Mouse (Mus musculus) heart, adult 11 months (tissue): Measurements from ENCODE around the gene Foxo3.
A peak's percentile ranks its signal among the peaks of the same experiment; 100 is the strongest.

Experiments
- DNase-seq: peaks from one replicate; pipeline ENCODE4 v3.0.0; 2022

The Foxo3 gene

DNA sequence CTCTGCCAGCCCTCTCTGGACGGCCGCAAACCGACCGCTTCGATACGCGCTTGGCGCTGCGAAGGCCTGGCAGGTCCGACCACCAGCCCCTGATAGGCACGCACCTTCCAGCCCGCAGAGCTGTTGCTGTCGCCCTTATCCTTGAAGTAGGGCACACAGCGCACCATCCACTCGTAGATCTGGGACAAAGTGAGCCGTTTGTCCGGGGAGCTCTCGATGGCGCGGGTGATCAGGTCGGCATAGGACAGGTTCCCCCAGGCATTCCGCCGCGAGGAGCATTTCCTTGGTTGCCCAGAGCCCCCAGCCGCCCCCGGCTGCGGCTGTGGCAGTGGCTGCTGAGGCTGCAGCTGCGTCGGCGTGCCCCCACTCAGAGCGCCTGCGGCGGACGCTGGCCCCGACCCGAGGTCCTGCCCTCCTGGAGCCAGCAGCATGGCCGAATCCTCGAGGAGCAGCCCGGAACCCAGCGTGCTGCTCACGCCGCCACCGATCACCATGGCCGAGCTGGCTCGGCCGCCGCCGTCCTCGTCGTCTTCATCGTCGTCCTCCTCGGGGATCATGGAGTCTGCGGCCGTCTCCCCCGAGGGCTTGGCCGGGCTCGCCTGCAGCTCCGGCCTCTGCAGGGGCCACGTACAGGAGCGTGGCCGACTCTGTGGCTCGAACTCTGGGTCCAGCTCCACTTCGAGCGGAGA, 1.7 kb downstream of the Foxo3 start:
- peak; percentile 93 for DNase-seq

DNA sequence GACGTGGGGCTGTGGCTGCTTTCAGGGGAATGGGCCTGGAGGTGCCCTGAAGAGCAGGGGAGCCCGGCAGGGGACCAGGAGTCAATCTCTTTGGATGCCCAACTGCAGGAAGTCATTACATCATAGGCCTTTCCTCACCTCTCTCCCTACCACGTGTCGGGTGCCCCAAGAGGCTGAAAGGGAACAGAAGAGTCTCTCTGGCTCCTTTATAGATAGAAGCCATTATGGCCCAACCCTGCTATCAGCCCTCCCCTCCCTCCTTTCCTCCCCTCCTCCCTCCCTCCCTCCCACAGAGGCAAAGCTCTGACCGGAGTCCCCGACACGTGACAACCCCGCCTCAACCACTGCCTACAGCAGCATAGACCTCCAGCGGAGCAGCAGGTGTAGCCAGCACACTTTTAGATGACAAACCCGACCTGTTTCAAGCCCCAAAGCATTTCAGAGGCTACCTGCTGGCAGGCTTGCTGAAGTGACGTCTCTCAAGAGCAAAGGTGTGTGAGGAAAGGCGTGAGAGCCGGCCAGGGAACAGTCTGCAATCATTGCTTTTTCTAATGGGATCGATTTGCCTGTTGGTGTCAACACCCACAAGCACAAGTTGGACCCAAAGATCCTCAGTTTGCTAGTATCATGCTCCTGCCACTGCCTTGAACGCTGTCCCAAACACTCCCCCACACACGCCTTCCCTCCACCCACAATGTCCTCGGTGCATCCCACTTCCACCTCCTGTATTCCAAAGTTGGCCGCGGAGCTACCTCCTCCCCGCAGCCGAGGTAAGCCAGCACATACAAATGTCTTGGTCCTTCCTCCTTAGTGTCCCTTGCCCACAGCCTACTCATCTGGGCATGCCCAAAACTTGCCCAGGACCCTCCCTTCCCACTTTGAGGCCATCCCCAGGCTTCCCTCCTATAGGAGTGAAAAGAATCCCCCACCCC, 2.5 kb downstream of the Foxo3 start:
- DNase-seq, result peak; percentile 97

DNA sequence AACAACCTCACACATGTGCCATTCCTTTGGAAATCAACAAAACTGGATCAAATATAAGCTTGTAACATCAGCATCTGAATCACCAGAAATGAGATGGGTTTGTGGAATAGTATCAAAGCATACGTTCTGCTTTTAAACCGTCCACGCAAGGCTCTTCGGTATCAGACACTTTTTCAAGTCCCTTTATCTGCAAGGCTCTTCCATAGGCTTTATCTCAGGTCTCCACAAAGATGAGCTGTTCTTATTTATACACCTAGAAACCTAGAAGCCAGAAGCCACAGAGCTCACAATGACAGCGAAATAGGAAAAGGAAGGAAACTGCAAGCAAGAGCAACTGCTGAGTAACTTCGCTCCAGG, 3.2 kb downstream of the Foxo3 start:
- no peak for DNase-seq

GRCm38 (mm10) chr10:42271454-42272230, 4.9 kb downstream of the Foxo3 start:
- DNase-seq, result no peak

GRCm38 (mm10) chr10:42270277-42271083, 6.1 kb downstream of the Foxo3 start:
- peak; percentile 96 for DNase-seq

GRCm38 (mm10) chr10:42269281-42270025, 7.1 kb downstream of the Foxo3 start:
- peak; percentile 94 for DNase-seq

DNA sequence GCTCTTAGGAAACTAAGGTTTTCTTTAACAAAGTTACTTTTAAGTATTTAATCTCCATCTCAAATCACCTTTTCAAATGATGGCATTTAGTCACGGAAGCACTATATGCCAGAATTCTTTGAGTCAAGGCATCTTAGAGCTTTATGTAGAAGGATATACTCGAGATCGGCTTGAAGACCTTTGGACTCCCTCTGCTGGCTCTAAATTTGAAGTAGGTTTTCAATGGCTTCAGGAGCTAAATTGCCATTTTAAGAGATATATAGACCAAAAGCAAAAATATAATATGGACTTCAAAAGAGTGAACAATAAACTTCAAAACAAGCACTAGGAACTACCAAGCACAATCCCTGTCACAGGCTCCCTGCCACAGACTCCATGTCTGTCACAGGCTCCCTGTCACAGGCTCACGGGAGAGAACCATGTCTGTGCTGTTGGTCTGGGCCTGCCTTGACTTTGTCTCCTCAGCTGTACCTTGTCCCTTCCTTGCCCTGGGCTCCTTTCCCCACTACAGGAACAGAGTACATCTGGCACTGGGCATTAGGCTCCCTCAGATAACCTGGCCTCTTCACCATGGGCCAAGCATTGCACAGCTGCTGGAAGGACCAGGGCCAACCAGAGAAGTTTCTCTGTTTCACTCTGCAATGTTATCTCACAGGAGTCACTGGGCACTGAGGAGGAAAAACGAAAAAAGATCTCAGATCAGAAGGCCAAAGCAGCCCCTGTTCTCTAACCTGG, 8.6 kb downstream of the Foxo3 start:
- DNase-seq, result peak; percentile 91

DNA sequence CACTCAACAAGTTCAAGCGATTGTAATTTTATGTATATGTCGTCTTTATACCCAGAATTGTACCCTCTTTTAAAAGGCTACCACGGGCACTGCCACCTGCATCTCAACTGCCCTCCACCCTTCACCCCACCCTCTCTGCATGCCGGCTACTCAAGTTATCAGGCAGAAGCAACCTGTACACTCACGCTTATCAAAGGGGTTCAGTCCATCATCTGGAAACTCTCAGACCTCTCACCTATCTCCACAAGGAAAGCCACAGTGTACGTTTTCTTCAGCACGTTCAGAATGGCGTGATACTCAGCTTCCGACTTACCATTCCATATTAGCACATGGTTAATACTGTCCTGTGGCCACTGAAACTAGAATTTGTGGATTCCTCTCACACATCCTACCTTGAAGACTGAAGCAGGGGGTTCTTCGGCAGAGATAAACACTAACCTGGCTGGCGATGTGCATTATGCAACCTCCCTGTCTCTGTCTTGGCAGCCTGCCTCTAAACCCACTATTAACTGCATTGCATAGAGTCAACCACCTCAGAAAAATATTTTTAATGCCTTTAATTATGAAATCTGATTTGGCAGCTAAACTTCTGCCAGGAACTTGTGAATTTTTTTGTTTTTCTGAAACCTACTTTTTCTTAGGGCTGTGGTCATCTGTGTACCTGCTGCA, 11.4 kb downstream of the Foxo3 start:
- no peak for DNase-seq

DNA sequence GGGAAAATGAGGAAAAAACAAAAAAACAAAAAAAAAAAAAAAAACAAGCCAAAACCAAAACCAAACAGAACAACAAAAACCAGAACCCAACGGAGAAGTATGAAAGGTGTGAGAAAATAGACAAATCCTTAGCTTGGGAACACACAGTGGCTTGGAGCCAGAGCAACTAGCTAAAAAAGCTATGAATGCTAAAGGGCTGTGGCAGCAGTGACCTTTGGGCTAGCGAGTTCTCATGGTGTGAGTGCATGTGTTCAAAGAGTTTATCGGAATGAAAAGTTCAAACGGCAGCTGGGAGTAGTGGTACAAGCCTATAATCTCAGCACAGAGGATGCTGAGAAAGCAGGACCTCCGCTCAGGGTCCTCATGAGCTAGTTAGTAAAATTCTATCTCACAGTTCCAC, 12.4 kb downstream of the Foxo3 start:
- no peak for DNase-seq

DNA sequence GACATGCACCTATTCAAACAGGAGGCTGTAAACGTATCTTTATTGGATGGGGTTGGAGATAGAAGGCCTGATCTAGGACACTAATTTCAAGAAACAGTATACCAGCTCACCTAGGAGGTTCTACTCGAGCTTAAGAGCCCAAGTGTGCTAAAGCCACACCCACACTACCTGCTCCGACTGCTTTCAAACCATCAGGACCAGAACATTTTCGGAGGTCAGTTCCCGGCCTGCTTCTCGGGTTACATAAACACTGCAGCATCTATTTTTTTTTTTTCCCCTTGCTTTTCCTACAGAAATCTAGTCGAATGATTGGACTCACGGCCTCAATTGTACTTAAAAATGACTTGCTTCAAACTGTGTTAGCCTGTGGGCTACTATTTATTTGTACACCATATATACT, 12.9 kb downstream of the Foxo3 start:
- no peak for DNase-seq

GRCm38 (mm10) chr10:42262061-42262460, 14.5 kb downstream of the Foxo3 start:
- DNase-seq, result no peak

- DNase-seq, result no peak
These were observed 15.5 kb downstream of the Foxo3 start for GRCm38 (mm10) chr10:42261103-42261502.

DNA sequence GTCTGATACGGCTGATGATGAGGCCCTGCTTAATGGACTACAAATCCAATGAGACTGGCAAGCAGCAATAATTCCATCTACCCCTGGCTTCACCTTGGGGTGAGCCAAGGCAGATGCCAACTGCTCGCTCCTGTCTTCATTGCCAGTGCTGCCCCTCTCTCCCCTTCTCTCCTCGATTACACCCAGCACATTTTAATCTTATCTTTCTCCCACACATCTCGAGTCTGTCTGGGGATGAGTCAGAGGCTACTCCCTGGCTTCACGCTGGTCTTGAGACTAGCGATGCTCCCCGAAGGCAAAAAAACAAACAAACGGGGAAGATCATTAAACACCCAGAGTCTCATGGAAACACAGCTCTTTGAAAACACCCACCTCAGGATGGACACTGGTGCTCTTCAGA, 16.0 kb downstream of the Foxo3 start:
- DNase-seq, result no peak

DNA sequence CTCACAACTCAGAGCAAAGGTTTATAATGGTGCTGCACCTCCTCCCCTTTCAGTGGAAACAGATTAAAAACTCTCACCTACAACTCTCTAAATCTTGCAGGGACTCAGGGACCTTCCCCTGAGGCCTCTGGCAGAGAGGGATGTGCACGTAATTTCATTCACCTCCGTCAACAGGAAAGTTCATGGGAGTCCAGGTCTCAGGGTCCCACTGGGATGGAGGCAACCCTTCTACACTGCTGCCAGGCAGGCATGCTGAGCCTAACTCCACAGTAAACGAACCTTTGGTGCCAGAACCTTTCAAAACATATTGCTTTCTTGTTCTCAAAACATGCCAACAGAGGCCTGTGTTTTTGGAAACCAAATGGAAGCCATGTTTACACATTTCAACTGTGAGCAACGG, 17.0 kb downstream of the Foxo3 start:
- no peak for DNase-seq

GRCm38 (mm10) chr10:42257985-42258384, 18.6 kb downstream of the Foxo3 start:
- no peak for DNase-seq

- peak; percentile 89 for DNase-seq
These were observed 21.8 kb downstream of the Foxo3 start for GRCm38 (mm10) chr10:42254788-42255187.

GRCm38 (mm10) chr10:42251749-42252323, 24.7 kb downstream of the Foxo3 start:
- peak; percentile 83 for DNase-seq

DNA sequence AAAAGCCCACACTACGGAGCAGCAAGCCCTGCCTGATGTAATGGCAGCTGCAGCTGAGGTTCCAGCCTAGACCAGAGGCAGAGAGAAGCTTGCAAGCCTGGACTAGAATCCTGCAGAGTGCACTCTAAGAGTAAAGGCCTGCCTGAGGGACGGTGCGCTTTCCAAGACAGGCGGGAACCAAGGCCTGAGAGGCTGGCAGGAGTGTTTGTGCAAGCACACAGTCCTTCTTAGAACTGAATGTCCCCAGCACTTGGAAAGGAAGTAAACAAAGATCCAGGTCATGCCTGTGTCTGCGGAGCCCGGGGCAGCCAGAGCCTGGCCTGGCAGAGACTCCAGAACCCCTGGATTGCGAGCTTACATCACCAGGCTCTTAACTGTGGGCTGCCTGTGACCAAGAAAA, 25.4 kb downstream of the Foxo3 start:
- DNase-seq, result peak; percentile 99

GRCm38 (mm10) chr10:42249965-42250364, 26.6 kb downstream of the Foxo3 start:
- no peak for DNase-seq

- no peak for DNase-seq
These were observed 27.9 kb downstream of the Foxo3 start for GRCm38 (mm10) chr10:42248644-42249043.
